Mouse (Mus musculus) ES-E14 (cell line): ENCODE measurements around the gene Nme9.

Source experiments
- CHD2 ChIP-seq: IDR thresholded peaks from 2 replicates; pipeline ENCODE4 v1.6.1; 2014; ENCODE audit warnings: mild to moderate bottlenecking, low read depth, low read length, inconsistent platforms
- HCFC1 ChIP-seq: IDR thresholded peaks from 2 replicates; pipeline ENCODE4 v1.6.1; 2012; ENCODE audit warnings: low read length, inconsistent platforms, borderline replicate concordance; ENCODE audit not compliant: insufficient read depth
- ZC3H11A ChIP-seq: IDR thresholded peaks from 2 replicates; pipeline ENCODE4 v1.6.1; 2012; ENCODE audit warnings: low read depth, mild to moderate bottlenecking, inconsistent platforms, low read length, borderline replicate concordance
- ZNF384 ChIP-seq: IDR thresholded peaks from 2 replicates; pipeline ENCODE4 v1.6.1; 2012; ENCODE audit warnings: low read depth, low read length, inconsistent platforms

DNA sequence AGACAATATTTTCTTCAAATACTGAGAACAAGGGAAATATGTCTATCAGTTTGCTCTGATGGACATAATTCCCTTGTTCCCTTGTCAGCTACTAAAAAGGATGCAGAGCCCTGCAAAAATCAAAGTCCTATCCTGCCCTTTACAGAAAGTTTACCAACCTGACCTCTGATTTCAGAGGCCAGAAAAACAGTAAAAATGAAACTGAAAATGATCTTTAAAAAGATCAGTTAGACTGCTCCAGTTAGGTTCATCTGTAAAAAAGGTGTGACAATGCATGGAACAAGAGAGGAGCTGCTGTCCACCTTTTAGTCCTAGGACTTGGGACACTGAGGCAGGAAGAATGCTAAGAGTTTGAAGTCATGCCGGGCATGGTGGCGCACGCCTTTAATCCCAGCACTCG, 39.8 kb downstream of the Nme9 start:
- TF ChIP-seq CHD2 = no peak
- TF ChIP-seq ZC3H11A = no peak
- TF ChIP-seq HCFC1 = no peak
- no peak for TF ChIP-seq ZNF384
